Mouse (Mus musculus) adrenal gland, postnatal 10 days (tissue): ENCODE measurements around the gene Samd10. TPM values are rescaled to one million over a fixed set of nuclear protein-coding genes. Genes with fewer than 3 reads are reported as not detected.
A peak's percentile ranks its signal among the peaks of the same experiment; 100 is the strongest.

Experiments
- DNase-seq: peaks from one replicate; pipeline ENCODE4 v3.0.0; 2021; ENCODE audit warnings: mixed read lengths
- total RNA-seq, 2 experiments: library from RNA; stranded (reverse); gene quantifications; 2 replicates each; pipeline ENCODE4 v1.2.3; 2021

Gene Samd10
- total RNA-seq, 2 experiments from 2014 or later = 10.0 to 11.7 TPM

DNA sequence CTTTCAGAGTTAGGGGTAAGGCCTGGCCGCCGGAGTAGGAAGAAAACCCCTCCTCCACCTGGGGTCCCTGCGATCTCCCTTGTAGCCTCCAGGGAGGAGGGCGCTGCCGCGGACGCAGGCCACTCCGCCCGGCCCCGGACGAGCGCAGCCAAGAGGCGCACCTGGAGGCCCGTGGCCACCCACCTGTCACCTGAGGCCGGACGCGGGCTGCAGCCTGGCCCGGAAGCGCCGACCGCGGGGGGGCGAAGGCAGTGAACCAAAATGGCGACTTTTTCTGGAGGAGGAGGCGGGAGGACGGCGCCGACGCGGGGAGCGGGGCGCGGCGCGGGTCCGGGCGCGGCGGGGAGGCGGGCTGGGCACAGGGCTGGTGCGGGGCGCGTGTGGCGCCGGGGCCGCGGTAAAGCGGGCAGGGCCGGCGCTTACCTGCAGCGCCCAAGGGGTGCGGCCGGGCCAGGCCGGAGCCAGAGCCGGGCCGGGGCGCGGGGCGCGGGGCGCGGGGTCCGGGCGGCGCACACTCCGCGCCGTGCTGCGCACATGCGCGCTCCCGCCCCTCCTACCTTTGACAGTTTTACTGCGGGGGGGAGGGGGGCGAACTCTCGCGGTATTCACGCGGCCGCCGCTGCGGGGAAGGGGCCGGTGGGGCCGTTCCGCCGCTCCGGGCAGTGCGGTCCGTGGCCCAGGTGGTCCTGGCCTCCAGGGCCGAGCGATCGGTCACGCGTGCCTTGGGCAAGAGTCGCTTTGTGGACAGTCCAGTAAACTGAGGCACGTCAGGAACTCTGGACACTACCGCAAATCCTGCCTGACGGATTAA is 6.6 kb downstream of the Samd10 start, which contains the start of gene Zfp512b:
TSS of gene Zfp512b (minus strand) at position 573 of the 811 bp plus-strand sequence.
- peak; percentile 87 for DNase-seq

- DNase-seq = no peak
Measured at GRCm38 (mm10) chr2:181591528-181592085, 7.4 kb downstream of the Samd10 start, which contains the start of gene Prpf6. TSS of gene Prpf6 (plus strand) at chr2:181591868.

GRCm38 (mm10) chr2:181590471-181590870 is 8.5 kb downstream of the Samd10 start:
- no peak for DNase-seq

DNA sequence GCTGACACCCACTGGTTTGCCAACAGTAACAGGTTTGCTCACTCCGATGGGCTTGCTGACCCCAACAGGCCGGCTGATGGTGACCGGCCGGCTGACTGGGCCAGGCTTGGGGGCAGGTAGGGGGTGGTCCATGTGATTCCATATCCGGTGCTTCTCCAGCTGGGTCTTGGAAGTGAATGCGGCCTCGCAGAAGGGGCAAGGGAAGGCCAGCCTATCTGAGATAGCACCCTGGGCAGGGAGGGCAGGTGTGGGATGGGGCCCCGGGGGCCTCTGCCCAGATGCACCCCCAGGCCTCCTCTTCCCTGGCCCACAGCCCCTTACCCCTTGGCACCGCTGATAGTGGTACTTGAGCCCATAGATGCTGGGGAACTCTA is 9.3 kb downstream of the Samd10 start:
- no peak for DNase-seq

GRCm38 (mm10) chr2:181589011-181589731 is 9.8 kb downstream of the Samd10 start:
- no peak for DNase-seq

DNA sequence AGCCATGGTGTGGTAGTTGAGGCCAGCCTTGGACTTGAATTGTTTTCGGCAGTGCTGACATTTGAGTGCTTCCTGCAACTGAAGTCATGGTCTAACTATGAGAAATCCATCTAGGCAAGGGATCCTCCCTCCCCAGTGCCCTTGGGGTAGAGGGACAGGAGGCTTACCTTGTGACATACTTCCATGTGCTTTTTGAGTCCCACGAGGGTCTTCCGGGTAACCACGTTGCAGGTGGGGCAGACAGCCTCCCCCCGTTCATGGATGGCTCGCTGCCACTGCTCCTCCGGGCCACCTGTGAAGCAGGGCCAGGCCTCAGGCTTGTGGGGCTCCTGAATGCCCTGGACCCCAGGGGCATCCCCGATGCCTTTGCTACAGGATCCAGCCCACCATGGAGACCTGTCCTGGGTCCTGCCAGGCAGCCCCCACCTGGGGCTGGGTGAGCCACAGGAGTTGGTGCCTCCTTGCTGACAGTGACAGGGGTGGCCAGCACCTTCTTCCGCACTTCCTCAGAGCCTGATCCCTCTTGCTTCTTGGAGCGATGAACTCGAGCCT is 10.7 kb downstream of the Samd10 start:
- DNase-seq = no peak

DNA sequence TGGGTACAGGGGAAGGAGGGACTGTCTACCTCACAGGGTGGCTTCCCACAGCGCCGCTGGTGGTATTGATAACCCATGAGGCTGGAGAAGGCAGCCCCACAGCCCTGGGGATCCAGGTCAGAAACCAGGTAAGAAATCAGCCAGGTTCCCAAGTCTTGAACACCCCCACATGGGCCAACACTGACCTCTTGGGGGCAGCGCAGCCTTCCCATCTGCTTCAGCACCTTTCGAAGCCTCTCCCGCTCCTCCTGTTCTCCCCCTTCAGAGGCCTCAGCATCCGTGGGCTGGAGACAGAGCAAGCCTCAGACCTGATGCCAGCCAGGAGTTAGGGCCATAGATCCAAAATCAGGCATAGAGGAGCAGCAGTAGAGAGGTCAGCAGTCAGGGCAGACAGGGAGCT is 11.2 kb downstream of the Samd10 start:
- no peak for DNase-seq

- DNase-seq = no peak
Measured at GRCm38 (mm10) chr2:181586124-181586523, 12.9 kb downstream of the Samd10 start.

DNA sequence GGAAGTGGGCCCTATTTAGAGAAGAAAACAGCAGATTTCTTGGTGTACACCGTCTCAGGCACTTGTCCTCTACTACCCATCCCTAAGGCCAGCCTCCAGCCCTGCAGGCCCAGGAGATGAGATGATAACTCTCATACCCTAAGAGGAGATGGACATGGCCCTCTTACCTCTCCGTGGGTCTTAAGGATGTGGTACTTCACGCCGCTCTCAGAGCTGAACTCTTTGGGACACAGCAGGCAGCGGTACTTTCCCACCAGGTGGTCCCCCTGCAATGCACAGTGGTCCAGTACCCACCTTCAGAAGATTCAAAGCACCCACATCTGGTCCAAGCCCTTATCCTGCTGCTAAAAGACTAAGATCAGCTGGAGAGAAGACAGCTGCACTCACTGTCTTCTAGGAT is 13.5 kb downstream of the Samd10 start:
- no peak for DNase-seq

- DNase-seq = no peak
Measured at GRCm38 (mm10) chr2:181584411-181584942, 14.5 kb downstream of the Samd10 start, which contains the start of gene Uckl1. TSS of gene Uckl1 (minus strand) at chr2:181584892.

DNA sequence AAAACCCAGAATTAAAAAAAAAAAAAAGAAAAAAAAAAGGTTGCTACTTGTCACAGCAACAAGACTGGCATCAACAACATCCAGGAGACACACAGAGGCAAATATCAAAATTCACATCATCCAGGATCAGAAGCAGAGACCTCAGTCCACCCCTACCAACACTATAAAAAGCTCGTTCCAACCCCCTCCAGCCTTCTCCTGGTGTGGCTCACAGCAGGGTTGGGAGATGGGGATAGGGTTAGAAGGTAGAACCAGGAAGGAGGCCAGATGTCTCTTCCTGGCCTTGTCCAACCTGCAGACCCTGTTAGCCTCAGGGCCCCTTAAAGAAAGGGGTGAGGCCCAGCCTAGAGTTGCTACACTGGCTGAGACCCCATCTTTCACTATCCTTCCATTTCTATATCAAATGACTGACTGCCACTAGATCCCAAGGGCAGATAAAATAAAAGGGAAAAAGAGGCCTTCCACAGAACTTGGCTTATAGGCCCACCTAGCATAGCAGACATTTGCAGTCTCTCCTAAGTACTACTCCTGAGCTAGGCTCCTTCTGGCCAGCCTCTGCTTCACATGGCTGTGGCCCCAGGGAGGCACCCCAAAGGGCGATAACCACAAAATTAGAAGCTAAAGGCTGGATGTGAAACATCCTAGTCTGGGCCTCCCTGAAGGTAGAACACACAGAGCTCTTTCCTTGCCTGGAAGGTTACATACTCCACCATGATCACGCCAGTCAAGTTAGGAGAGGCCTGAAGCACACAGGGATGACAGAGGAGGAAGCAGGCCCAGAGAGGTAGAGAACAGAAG is 15.4 kb downstream of the Samd10 start:
- DNase-seq = no peak

GRCm38 (mm10) chr2:181582939-181583338 is 16.1 kb downstream of the Samd10 start:
- DNase-seq = no peak

- DNase-seq = no peak
Measured at GRCm38 (mm10) chr2:181582358-181582757, 16.7 kb downstream of the Samd10 start.

DNA sequence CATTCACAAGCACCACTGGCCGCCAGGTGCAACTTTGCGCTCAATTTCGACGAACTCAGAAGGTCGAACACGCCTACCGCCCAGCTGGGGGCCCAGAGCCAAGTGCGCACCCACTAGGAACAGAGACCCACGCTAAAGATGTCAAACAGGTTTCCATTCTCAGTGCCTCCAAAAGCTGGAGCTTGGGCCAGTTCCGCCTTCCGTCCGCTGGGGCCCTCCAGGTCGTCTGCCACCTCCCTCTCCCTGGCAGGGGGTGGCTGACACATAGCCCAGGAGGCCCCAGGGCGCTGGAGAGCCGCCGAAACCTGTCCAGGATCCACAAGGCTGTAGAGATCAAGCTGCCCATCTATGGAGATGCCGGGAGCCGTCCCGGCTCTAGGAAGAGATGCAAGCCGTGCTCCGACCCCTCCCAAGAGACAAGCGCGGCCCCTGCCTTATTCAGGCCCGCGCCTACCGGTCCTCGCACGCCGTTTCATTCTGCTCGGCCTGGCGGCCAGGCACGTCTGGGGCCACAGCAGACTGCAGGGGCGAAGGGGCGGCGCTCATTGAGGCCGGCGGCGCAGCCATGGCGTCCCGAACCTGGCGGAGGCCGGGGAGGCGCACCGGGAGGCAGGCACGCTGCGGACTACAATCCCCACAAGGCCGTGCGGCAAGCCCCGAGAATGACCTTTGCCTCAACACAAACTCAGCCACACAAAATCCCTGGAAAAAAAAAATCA is 17.5 kb downstream of the Samd10 start:
- DNase-seq = peak; percentile 93

- DNase-seq = peak; percentile 88
Measured at GRCm38 (mm10) chr2:181581016-181581401, 18.0 kb downstream of the Samd10 start.

DNA sequence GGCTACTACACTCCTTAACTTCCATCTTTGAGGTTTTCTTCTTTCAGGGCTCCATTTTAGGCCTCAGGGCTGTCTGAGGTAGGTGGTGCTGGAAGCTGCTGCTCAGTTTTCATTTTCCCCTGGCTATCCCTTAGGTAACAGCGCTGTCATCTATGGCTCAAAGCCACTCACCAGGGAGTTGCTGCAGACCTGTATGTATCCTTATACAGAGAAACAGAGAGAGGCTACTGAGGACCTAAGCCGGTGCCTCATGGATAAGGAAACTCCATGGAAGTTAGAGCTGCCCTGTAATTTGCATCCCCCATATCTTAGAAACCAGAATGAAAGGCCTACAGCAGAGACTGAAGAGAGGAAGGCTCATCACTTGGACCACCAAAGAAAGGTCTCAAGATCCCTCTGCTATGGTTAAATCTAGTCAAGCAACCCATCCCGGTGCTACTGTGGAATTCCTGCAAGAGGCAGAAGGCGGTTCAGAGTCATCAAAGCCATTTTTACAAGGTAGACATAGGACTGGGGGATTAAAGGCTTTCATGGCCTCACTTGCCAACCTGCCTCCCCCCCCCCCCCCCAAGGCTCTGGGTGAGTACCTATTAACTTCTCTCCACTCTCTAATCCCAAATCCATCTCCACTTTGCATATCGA is 18.8 kb downstream of the Samd10 start:
- no peak for DNase-seq

DNA sequence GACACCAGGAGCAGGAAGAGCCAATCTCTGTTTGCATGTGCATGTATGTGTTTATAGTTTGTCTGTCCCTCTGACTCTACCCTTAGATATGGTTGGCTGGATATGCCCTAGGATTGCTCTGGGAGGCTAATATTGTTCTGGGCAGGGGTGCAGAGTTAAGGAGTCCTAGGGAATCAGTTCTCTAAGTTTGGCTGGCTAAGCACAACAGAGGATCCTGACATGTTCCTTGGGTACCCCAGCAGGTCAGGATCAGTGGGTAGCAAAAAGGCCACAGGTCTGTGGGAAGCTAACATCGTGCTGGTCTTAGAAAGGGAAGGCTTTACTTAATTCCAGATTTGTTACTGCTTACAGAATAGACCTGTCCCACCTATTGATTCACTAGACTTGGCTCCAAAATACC is 19.3 kb downstream of the Samd10 start:
- peak; percentile 0 for DNase-seq

DNA sequence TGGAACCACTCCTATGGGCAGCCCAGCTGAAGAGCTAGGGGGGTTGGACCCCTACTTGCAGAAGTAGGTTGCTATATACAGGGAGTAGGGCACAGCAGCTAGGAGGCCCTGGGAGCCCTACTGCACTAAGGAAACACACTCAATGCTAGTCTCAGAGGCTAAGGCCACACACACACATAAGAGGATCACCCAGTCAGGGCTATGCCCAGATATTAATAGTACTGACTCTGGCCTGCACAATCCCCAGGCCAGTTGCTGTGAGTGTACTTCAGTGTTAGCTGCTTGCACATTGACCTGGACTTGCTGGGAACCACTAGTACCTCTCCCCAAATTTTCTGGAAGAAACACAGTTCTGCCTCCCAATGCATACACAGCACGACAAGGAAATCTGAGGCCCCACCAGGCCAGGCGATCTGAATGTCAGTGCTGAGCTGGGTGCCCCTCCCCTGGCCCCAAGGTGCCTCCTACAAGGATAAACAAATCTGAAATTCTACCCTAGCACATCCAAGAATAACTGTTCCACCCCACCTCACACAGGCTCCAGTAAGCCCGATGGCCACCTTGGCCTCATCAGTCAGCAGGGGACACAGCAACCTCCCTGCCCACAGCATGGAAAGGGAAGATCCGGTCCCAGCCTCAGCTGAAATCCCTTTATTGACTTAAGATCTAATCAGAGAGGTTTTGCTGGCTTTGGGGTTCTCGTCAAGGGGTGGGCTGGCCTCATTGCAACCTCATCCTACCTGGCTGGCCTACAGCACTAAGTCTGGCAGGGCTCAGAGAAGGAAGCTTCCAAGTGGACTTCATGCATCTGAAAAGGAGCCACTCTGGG is 20.0 kb downstream of the Samd10 start:
- DNase-seq = peak; percentile 6

- peak; percentile 7 for DNase-seq
Measured at GRCm38 (mm10) chr2:181577981-181578581, 20.9 kb downstream of the Samd10 start.
